Mouse (Mus musculus): ENCODE results near the gene Park7.

Park7 gene

GRCm38 (mm10) chr4:150850893-150851292 is 63.3 kb downstream of the Park7 start:
- DNase-seq (ENCODE audit: inconsistent age in 2 of 2, low spot score in 1 of 2) = no peak

GRCm38 (mm10) chr4:150849964-150850363 is 64.3 kb downstream of the Park7 start:
- DNase-seq (ENCODE audit: inconsistent age in 2 of 2, low spot score in 1 of 2) = peak in 1 of 2 experiments; percentile 74

Measured in adrenal gland, adult (tissue).